In genomic region chr8:11404614-11405013, GRCm38 (mm10) we compare ENCODE assay signal across 14 mouse cellular contexts.
DNase-seq lines count a peak whose midpoint lies in the region; ATAC-seq and TF ChIP-seq lines count a peak whose summit lies in the region.
"Had no signal": no experiment of that assay in that cellular context is flagged by ENCODE, and none has a peak within 500 bp of the region (broad histone marks: within the 10 kb centered on the region; RNA-seq: fewer than 3 reads in every experiment).

No protein-coding gene starts in this region.

- TF ChIP-seq CTCF in kidney, postnatal 0 days (IDR thresholded peaks at IDR 0.05; ENCODE audit: low read depth): no peak

- no peak for ATAC-seq in kidney, postnatal 0 days (replicated peaks; ENCODE audit: low FRiP score, low read depth)
- no peak for ATAC-seq in midbrain, embryonic 15.5 days (replicated peaks)
- ATAC-seq in stomach, embryonic 15.5 days (ENCODE audit: insufficient read depth, low FRiP score, low read depth): no peak
- ATAC-seq: inflammation-experienced regulatory T-cells, adult 6 months had no signal

- 0 out of 2 replicates have a peak overlapping the region, but pooled peaks have one; percentile 31 for H3K27ac ChIP-seq in kidney, postnatal 0 days
- H3K27ac ChIP-seq in midbrain, embryonic 10.5 days (replicated peaks): 0 out of 2 replicates have a peak overlapping the region, but pooled peaks have one; percentile 34
- H3K27ac ChIP-seq in midbrain, embryonic 15.5 days: no peak overlapping the region
- peak overlapping the region; percentile 40 for H3K27ac ChIP-seq in stomach, embryonic 15.5 days
- H3K27ac ChIP-seq: liver, embryonic 13.5 days had no signal

- no peak overlapping the region for H3K4me2 ChIP-seq in kidney, postnatal 0 days (ENCODE audit: low read length)
- no peak overlapping the region for H3K4me2 ChIP-seq in midbrain, embryonic 15.5 days
- H3K4me2 ChIP-seq in stomach, embryonic 15.5 days: no peak overlapping the region
- H3K4me2 ChIP-seq: liver, embryonic 13.5 days had no signal

- H3K9me3 ChIP-seq in kidney, postnatal 0 days (replicated peaks; ENCODE audit: low read length): no peaks in the 10 kb centered on the region
- H3K9me3 ChIP-seq in midbrain, embryonic 10.5 days (replicated peaks): no peaks in the 10 kb centered on the region
- H3K9me3 ChIP-seq in midbrain, embryonic 15.5 days: no peaks in the 10 kb centered on the region
- no peaks in the 10 kb centered on the region for H3K9me3 ChIP-seq in stomach, embryonic 15.5 days
- H3K9me3 ChIP-seq: liver, embryonic 13.5 days; megakaryocyte, embryonic 14.5 days had no signal

- H3K27me3 ChIP-seq in kidney, postnatal 0 days (ENCODE audit: insufficient read depth, low read length): no peaks in the 10 kb centered on the region
- no peaks in the 10 kb centered on the region for H3K27me3 ChIP-seq in midbrain, embryonic 10.5 days (ENCODE audit: low read depth, poor library complexity, severe bottlenecking)
- no peaks in the 10 kb centered on the region for H3K27me3 ChIP-seq in midbrain, embryonic 15.5 days (replicated peaks)
- no peaks in the 10 kb centered on the region for H3K27me3 ChIP-seq in stomach, embryonic 15.5 days (replicated peaks)
- H3K27me3 ChIP-seq: liver, embryonic 13.5 days had no signal

- peaks cover 34% of the 10 kb centered on the region for H3K4me1 ChIP-seq in kidney, postnatal 0 days (replicated peaks; ENCODE audit: insufficient read depth, low read length)
- peaks cover 31% of the 10 kb centered on the region for H3K4me1 ChIP-seq in midbrain, embryonic 10.5 days
- H3K4me1 ChIP-seq in midbrain, embryonic 15.5 days: peaks cover 16% of the 10 kb centered on the region
- H3K4me1 ChIP-seq in stomach, embryonic 15.5 days: peaks cover 30% of the 10 kb centered on the region
- H3K4me1 ChIP-seq: liver, embryonic 13.5 days; megakaryocyte, embryonic 14.5 days had no signal

- intact Hi-C loops in left cerebral cortex, postnatal 25 days (cut with DNase I): no loop called here

- 74% methylated on average over 4 of the region's 4 CpGs for WGBS in kidney, postnatal 0 days
- WGBS in midbrain, embryonic 10.5 days: 67% methylated on average over 4 of the region's 4 CpGs
- 73% methylated on average over 4 of the region's 4 CpGs for WGBS in midbrain, embryonic 15.5 days
- 74% methylated on average over 4 of the region's 4 CpGs for WGBS in stomach, embryonic 15.5 days

- no peak overlapping the region for H3K4me3 ChIP-seq in kidney, postnatal 0 days (replicated peaks; ENCODE audit: low read depth, low read length)
- H3K4me3 ChIP-seq in midbrain, embryonic 10.5 days: no peak overlapping the region
- H3K4me3 ChIP-seq in midbrain, embryonic 15.5 days: no peak overlapping the region
- H3K4me3 ChIP-seq in stomach, embryonic 15.5 days (replicated peaks): no peak overlapping the region
- H3K4me3 ChIP-seq: liver, embryonic 13.5 days; megakaryocyte, embryonic 14.5 days had no signal

- H3K36me3 ChIP-seq in kidney, postnatal 0 days (ENCODE audit: insufficient read depth, low read length): peaks cover 47% of the 10 kb centered on the region
- no peaks in the 10 kb centered on the region; the same call in 1 of the 2 replicates for H3K36me3 ChIP-seq in midbrain, embryonic 10.5 days
- no peaks in the 10 kb centered on the region for H3K36me3 ChIP-seq in midbrain, embryonic 15.5 days (replicated peaks)
- H3K36me3 ChIP-seq in stomach, embryonic 15.5 days: peaks cover 5% of the 10 kb centered on the region; the same call in 1 of the 2 replicates
- H3K36me3 ChIP-seq: liver, embryonic 13.5 days had no signal

- H3K9ac ChIP-seq in kidney, postnatal 0 days (ENCODE audit: low read depth, low read length): no peak overlapping the region
- no peak overlapping the region for H3K9ac ChIP-seq in midbrain, embryonic 15.5 days
- H3K9ac ChIP-seq in stomach, embryonic 15.5 days: no peak overlapping the region
- H3K9ac ChIP-seq: liver, embryonic 13.5 days had no signal

- DNase-seq in heart, adult 11 months: peak; percentile 97
- DNase-seq in heart, postnatal 4 days: no peak
- DNase-seq in kidney, postnatal 0 days (ENCODE audit: low spot score): no peak
- no peak for DNase-seq in kidney, adult 9 months
- peak; percentile 38 for DNase-seq in midbrain, embryonic 10.5 days (ENCODE audit: low spot score)
- no peak for DNase-seq in left cerebral cortex, postnatal 25 days (ENCODE audit: low spot score in 2 of 2)
- DNase-seq: cerebellum, adult 8-10 months; kidney, postnatal 36 days; liver, embryonic 13.5 days; thymus, postnatal 25 days had no signal

Comparison
In these comparisons a context has a peak if more than half of its experiments do, and no peak if none do; other contexts are left out.
1. DNase-seq: peak in heart, adult 11 months (single experiment) and midbrain, embryonic 10.5 days (single experiment); none in heart, postnatal 4 days (single experiment), kidney, postnatal 0 days (single experiment), kidney, adult 9 months (single experiment) and left cerebral cortex, postnatal 25 days (0 of 2).